Mouse (Mus musculus) left cerebral cortex, adult 9 months (tissue): ENCODE measurements around the gene Gnl3.
A peak's percentile ranks its signal among the peaks of the same experiment; 100 is the strongest.

Experiments
- DNase-seq, 2 experiments: peaks; one replicate each; pipeline ENCODE4 v3.0.0; 2022; ENCODE audit warnings: low spot score in 2 of 2

The Gnl3 gene

DNA sequence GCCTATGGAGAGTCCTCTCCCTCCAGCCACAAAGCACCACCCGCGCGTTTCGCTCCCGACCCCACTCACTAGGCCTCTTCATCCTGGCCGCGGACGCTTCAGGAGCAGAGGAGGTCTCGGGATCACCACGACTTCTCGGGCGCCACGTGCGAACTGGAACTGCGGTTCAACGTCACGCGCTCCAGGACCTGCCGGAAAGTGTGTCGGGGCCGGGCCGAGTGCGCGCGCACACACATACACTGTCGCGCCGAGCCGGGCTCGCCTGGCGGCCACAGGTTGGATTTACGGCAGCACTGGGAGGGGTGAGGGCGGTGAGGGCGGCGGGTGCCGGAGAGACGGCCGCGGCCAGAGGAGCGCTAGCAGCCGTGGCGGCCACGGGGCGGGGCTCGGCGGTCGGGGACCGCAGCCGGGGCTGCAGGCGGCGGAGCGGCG lies at the start of gene Gnl3, which contains the start of gene Pbrm1:
TSS of gene Gnl3 (minus strand) at position 293 of the 432 bp plus-strand sequence.
TSS of gene Pbrm1 (plus strand) at position 279 of the 432 bp plus-strand sequence.
- DNase-seq: peak; percentile 89 to 95

DNA sequence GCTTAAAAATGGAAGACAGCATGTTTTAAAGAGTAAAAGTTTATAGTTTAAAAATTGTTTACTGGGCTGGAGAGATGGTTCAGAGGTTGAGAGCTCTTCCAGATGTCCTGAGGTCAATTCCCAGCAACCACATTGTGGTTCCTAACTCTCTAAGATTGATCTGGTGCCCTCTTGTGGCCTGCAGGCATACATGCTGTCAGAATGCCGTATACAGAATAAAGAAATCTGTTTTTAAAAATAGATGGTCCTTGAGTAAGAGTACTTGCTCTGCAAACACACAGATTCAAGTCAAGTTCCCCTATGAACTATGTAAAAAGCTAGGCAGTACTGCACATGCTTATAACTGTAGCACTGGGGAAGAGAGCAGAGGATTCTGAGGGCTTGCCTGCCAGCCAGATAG lies 43.3 kb upstream of the Gnl3 start:
- no peak for DNase-seq

DNA sequence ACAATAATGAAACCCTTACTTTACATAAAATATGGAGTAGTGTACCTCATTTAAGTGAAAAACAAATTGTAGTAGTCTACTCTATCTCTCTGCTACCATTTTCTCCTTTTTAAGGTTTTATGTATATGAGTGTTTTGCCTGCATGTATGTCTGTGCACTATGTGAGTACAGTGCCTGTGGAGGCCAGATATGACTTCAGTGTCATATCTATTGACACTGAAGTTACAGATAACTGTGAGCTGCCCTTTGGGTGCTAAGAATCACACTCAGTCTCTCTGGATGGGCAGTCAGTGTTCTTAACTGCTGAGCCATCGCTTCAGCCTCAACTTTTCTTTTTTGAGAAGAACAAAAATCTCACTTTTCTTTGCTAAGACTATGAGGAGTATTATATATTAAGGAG lies 26.9 kb upstream of the Gnl3 start:
- no peak for DNase-seq

- DNase-seq: no peak
These were observed 26.3 kb upstream of the Gnl3 start for GRCm38 (mm10) chr14:31045296-31045695.

DNA sequence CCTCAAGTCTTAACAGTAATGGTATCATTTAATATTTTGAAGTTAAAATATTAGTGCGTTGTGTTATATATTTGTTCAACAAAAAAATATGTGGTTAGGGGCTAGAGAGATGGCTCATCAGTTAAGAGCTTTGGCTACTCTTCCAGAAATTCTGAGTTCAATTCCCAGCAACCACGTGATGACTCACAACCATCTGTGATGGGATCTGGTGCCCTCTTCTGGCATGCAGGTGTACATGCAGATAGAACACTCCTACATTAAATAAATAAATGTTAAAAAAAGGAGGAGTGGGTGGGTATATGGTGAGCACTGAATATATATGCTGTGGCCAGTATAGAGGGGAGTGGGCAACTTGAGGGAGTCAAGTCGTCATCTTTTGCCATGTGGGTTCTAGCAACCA lies 6.8 kb upstream of the Gnl3 start:
- no peak for DNase-seq

GRCm38 (mm10) chr14:31022579-31022978 lies 3.6 kb upstream of the Gnl3 start:
- DNase-seq: no peak

DNA sequence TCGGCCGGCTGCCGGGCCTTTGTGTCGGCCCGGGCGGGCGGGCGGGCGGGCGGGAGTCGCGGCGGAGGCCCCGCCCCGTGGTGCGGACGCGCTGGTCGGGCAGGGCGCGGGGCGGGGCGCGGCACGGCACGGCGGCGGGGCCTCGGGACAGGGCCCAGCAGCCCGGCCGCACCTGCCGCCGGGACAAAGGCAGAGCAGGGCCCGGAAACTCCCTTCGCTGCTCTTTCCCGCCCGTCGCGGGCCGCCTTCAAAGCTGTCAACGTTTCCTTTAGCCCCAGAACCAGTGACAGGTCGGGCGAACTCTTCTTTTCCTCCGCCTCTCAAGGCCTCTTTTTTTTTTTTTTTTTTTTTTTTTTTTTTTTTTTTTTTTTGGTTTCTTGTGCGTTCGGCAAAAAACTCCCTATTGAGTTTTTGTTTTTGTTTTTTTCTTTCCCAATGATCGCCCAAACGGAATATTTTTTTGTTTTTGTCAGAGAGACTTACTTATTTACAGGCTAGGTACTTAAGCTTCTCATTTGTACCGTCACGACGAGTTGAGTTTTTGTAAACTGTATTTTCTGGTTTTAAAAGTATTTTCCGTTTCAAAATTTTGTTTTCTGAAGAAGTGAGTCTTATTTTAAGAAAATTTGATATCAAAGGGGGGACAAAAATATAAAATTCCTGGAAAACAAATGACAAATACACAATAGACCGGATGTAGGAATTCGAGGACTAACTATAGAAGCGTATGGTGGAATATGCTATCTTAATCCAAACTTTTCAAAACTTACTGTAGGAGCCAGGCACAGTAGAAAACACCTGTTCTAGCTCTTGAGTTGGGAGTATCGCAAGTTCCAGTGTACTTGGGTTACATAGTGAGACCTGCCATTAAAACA lies 616 bp upstream of the Gnl3 start:
- DNase-seq: peak in 1 of 2 experiments; percentile 49

DNA sequence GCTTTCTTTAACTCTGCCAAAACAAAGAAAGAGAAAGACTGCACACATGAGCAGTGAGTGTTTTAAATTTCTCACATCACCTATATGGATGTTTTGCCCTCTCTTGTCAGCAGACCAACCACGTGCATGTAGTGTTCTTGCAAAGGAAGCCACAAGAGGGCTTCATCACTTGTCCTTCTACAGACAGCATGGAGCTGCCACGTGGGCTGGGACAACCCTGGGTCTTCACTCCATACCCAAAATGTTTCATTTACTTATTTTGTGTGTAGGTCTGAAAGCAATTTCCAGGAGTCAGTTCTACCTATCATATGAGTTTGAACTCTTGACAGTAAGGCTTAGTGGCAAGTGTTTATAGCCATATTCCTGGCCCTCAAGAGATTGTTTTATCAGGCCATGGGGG lies 1.1 kb downstream of the Gnl3 start:
- DNase-seq: no peak

DNA sequence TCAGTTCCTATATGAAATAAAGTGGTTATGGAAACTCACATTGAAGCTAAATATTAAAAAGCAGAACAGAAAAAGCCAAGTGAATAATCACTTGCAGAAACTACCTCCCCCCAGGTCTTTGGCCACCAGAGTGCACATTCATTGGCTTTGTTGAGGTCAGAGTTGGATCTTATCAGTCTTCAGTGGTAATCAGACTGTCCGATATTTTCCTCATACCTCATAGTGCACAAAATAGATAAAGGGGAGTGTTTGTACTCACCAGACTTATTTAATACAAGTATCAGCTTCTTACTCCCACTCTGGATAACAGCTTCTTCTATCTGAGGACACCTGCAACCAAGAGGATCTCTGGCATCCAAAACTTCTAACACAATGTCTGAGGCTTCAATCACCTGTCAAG lies 2.9 kb downstream of the Gnl3 start:
- no peak for DNase-seq

DNA sequence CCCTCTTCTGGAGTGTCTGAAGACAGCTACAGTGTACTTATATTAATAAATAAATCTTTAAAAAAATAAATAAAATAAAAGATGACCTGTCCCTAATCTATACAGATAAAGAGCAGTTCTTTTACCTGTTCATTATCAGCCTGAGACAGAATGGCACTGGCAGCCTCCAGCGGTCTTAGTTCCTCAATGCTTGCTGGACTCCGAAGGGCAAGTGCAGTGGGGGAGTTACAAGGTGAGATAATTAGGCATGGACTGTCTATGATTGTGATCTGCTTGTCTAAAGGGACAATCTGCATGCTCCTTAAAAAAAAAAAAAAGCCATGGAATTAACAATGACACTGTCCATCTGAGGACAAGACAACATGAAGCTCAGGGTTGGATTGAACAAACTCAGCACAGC lies 5.0 kb downstream of the Gnl3 start:
- no peak for DNase-seq

GRCm38 (mm10) chr14:31011588-31011987 lies 7.4 kb downstream of the Gnl3 start:
- DNase-seq: peak in 1 of 2 experiments; percentile 17

DNA sequence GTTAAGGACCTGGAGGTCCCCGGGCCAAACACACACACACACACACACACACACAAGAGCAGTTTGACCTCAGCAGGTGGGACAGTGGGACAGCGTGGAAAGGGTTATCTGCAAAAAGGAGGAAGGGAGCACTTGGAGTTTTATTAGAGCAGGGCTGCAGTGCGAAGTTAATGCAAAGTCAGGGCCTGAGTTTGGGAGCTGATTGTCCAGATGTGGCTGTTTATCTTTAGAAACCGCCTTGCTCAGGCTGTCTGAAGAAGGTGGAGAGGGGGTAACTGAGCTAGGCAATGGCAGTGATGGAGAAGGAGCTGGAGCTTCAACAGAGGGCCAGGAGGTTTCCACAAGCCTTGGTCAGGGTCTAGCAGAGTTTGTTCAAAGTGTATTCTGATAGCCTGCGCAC lies 12.2 kb downstream of the Gnl3 start:
- DNase-seq: no peak

GRCm38 (mm10) chr14:31004527-31004926 lies 14.4 kb downstream of the Gnl3 start:
- DNase-seq: no peak

DNA sequence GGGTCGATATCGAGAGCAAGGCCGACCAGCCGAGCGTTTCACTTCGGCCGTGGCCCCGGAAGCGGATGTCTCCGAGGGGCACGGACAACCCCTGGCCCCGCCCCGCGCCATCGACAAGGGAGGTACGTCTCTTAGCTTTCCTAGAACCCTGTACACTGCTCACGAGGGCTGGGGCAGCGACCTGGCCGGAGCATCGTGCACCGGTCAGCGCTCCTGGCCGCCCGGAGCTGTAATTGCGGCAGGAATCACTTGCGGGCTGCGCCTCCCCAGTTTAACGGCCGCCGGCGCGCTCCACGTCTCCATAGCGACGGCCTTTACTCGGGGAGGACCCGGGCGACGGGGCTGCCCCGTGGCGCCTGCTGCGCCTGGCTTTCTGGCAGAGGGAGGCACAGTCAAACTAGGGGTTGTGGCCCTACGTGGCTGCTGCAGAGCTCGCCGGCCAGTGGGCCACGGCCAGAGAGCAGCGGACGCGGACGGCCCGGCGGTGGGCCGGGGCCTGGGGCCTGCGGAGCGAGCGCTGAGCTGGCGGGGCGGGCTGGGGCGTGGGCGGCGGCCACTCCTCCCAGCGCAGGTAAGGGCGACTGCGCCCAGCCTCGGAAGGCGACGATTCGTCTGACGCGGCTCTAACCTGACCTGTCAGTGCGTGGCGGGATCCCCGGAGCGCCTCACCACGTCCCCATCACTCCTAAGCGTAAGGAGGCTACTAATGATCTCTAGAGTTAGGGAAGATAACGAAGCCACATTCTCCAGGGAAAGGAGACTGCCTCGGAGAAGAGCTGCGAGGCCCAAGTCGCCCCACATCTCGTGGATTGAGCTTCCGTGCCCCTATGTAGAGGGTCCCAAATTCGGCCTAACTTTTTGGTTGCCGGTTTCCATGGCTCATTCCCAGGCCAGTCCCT lies 17.4 kb downstream of the Gnl3 start, which contains the start of the genes Glt8d1 and Spcs1:
TSS of gene Glt8d1 (plus strand) at position 94 of the 899 bp plus-strand sequence.
TSS of gene Spcs1 (minus strand) at position 366 of the 899 bp plus-strand sequence.
- DNase-seq: peak; percentile 64 to 81

DNA sequence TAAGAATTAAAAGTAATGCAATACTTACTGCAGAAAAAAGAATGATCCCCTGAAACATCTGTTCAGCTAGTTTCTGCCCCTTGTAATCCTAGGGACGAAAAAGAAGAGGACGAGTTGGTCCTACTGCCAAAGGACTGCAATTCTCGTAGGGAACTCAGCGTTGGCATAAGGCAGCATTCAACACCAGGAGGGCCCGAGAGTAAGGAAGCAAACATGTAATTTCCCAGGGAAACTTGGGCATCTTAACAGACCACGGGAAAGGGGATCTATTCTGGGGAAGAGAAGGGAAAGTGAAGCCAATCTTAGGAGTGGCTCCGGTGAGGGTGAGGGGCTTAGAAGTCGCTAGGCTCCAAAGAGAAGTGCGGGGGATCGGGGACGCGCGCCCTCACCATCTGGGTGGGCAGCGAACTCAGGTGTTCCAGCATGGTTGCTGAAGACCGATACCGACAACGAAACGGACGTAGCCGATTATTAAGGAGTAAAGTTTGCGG lies 18.1 kb downstream of the Gnl3 start:
- DNase-seq: no peak

DNA sequence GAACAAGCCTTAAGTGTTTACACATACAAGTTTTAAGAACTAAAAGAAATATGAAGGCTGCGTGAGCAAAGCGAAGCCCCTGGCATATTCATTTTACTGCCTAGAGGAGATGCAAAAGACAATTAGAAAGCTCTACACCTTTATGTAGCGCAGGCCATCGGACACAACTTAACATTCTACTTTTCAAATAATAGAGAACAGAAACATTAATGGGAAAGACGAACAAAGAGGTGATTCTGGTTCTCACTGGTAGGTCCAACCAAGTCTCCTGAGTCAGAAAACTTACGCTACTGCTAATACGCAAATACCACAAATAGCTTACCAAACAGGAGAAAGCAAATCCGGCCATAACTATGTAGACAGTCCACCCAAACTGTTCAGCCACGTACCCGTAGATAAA lies 18.6 kb downstream of the Gnl3 start:
- DNase-seq: no peak

DNA sequence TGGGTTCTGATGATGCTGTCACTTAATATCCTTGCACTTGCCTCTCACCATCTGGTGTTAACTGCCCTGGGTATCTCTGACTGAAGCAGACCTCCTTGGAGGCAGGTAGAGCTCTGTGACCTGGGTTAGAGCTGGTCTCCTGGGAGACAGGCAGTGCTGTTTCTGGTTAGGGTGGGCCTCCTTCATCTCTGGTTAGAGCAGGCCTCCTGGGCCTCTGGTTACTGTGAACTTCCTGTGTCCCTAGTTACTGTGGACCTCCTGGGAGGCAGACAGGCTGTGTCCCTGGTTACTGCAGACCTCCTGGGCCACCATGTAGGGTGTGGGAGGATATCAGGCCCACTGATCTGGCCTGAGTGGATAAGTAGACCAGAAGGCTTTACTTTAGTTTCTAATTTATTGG lies 22.5 kb downstream of the Gnl3 start:
- no peak for DNase-seq

GRCm38 (mm10) chr14:30976222-30976621 lies 42.7 kb downstream of the Gnl3 start:
- no peak for DNase-seq

DNA sequence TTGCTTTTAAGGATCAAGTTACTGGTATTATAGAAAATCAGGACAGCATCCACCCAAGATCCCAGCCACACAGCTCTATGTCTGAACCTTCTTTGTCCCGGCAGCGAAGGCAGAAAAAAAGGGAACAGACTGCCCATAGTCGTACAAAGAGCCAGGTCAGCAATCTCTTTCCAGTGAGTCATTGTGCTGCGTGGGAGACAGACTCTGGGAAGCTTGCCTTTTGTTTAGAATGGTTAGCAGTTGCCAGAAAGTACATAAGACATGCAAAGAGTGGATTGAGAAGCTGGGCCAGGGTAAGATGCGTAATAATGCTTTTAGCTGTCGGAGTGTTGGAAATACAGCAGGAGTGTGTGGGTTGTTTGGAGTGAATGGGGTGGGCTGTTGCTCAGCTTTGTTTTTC lies 44.7 kb downstream of the Gnl3 start:
- DNase-seq: peak; percentile 70 to 85
